Mouse (Mus musculus): ENCODE results near the gene Nrl. TPM values are rescaled to one million over a fixed set of nuclear protein-coding genes. Genes with fewer than 3 reads are reported as not detected.

The Nrl gene
- polyA plus RNA-seq, 1 experiment from 2014 or later, result not detected

DNA sequence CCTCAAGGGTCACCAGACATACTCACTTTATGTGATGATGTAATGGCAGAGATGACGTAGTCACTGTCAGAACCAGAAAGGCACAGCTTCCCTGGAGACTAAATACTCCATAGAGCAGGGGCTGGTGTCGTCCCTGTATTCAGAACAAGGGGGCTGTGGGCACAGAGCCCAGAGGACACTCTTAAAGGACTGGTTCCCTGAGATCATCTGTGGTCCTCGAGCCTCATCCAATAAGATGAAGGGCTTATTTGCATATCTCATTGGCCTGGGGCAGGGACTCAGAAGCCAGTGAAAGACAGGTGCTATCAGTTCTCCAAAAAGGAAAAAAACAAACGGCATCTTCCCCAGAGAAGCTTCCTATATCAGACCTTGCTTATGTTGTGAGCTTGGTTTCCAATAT lies 719 bp downstream of the Nrl start:
- peaks cover 9% of the 10 kb centered on the region for H3K4me1 ChIP-seq
- 28% methylated on average over 4 of the region's 4 CpGs for WGBS
- H3K27ac ChIP-seq, result no peak overlapping the region
- H3K9ac ChIP-seq, result no peak overlapping the region
- no peaks in the 10 kb centered on the region for H3K36me3 ChIP-seq
- H3K9me3 ChIP-seq, result no peaks in the 10 kb centered on the region
- no peak for ATAC-seq (ENCODE audit: borderline replicate concordance, extremely low read depth, low FRiP score, low TSS enrichment)
- H3K27me3 ChIP-seq, result peaks cover 46% of the 10 kb centered on the region
- H3K4me3 ChIP-seq, result no peak overlapping the region
- no peak overlapping the region for H3K4me2 ChIP-seq

DNA sequence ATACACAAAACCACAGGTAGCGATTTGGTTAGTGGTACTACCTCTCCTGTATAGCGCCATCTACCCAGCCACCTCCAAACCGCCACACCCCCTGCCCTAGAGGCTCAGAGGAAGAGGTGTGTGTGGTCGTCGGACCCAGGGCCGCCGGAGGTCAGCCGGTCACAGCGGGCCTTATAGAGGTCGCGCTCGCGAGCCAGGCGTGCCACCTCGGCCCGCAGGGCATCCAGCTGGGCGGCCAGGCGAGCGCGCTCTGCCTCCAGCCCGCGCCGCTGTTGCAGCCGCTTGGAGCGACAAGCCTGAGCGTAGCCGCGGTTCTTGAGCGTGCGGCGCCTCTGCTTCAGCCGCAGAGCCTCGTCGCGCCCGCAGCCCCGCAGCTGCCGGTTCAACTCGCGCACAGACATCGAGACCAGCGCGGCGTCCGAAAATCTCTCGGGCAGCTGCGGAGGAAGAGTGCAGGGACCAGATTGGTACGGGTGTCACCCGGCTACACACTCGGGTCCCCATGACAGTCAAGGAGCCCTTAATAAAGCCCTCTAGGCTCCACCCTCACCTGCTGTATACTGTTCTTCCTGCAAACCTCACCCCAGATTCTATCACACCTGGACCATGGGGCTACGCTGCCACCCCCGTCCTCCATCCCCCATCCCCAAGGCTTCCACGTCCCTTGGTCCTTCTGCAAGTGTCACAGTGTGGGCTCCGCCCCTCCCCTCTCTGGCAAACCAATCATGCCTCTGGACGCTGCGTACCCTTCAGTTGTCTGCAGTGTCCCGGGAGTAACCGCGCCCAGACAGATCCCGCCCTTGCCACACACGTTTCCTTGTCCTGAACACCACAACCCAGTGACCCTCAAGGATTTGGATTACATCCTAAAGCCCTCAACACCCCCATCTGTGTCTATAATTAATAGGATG lies 4.1 kb downstream of the Nrl start:
- H3K4me1 ChIP-seq, result peaks cover 9% of the 10 kb centered on the region
- H3K4me3 ChIP-seq, result peak overlapping the region; percentile 41
- no peaks in the 10 kb centered on the region for H3K9me3 ChIP-seq
- peak; percentile 32; the same call in 1 of the 2 replicates for ATAC-seq (ENCODE audit: borderline replicate concordance, extremely low read depth, low FRiP score, low TSS enrichment)
- under 1% methylated on average over 61 of the region's 61 CpGs for whole genome bisulfite sequencing
- H3K27ac ChIP-seq, result no peak overlapping the region
- peaks cover 52% of the 10 kb centered on the region for H3K27me3 ChIP-seq
- H3K9ac ChIP-seq, result peak overlapping the region; percentile 35
- H3K36me3 ChIP-seq, result no peaks in the 10 kb centered on the region
- H3K4me2 ChIP-seq, result peak overlapping the region; percentile 93

DNA sequence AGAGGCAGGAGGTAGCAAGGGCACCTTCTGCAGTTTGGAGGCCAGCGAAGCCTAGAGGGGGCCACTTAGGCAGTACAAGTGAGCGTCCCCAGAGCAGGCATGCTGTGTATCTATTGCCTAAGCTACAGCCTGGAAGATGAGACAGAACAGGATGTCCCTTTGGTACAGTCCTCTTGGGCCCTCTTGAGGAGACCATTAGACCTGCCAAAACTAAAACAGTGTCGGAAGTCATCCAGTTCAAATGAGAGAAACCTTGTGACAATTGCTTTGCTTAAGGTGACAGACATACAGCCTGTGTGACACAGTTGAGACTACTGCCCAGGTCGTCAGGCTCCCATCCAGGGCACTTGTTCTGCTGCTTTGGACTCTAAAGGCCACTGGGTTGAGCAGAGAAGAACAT lies 5.2 kb downstream of the Nrl start:
- Histone ChIP-seq H3K27ac (no peak overlapping the region), H3K9ac (no peak overlapping the region), H3K4me1 (peaks cover 9% of the 10 kb centered on the region), H3K4me2 (no peak overlapping the region), H3K36me3 (no peaks in the 10 kb centered on the region), H3K9me3 (no peaks in the 10 kb centered on the region), H3K4me3 (no peak overlapping the region), H3K27me3 (peaks cover 49% of the 10 kb centered on the region)
- 65% methylated on average over 4 of the region's 4 CpGs for WGBS
- no peak for ATAC-seq (ENCODE audit: borderline replicate concordance, extremely low read depth, low FRiP score, low TSS enrichment)

DNA sequence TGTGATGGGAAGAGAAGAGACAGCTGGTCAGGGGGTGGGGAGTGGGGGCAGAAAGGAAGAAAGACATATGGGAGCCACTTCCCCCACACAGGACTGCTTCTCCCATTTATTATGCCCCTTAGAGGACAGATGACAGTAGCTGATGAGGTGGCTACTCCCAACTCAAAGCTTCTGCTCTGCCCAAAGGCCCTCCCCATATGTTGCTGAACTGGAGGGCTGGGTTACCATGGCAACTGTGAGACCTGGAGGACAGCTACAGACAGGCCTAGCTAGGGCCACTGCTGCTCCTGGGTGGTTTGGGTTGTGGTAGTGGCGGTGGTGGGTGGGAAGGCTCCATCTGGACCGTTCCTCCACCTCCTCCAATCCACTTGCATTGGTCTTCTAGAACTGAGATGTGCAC lies 5.9 kb downstream of the Nrl start:
- ATAC-seq (ENCODE audit: borderline replicate concordance, extremely low read depth, low FRiP score, low TSS enrichment), result peak; percentile 35; the same call in 1 of the 2 replicates
- H3K9ac ChIP-seq, result no peak overlapping the region
- H3K4me1 ChIP-seq, result peaks cover 9% of the 10 kb centered on the region
- H3K9me3 ChIP-seq, result no peaks in the 10 kb centered on the region
- 28% methylated on average over 2 of the region's 2 CpGs for WGBS
- H3K4me3 ChIP-seq, result no peak overlapping the region
- no peak overlapping the region for H3K27ac ChIP-seq
- peaks cover 46% of the 10 kb centered on the region for H3K27me3 ChIP-seq
- H3K36me3 ChIP-seq, result no peaks in the 10 kb centered on the region
- no peak overlapping the region for H3K4me2 ChIP-seq

DNA sequence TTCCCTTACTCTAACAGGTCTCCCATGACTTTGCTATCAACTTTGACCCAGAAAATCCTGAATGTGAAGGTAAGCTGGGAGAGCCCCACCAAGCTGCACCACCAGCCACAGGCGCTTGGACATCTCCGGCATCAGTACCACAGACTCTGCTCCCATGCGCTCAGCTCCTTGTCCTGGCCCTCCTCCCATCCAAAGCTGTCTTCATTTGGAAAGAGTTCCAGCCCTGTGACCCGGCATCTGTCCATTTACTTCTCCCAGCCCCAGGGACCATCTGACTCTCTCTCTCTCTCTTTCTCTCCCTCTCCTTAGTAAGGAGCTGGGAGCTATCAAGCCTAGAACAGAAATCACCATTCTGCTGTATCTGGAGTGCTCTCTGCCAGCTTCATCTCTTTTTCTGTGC lies 8.9 kb downstream of the Nrl start:
- H3K27me3 ChIP-seq, result peaks cover 35% of the 10 kb centered on the region

DNA sequence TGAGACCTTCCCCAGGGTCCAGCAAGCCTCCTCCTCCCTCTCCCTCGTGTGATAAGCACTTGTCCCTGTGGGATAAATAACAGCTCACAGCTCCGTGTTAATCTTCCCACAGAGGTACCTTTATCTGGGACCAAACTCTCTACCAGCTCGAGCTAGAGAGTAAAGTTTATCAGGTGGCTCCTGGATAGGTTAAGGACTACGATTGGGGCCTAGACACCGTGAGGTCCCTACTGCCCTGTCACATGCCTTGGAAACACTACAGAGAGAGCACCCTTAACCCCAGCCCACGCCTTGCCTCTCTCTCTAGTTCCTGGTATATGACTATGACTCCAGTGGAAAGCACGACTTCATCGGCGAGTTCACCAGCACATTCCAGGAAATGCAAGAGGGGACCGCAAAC lies 10.9 kb downstream of the Nrl start:
- H3K4me2 ChIP-seq, result no peak overlapping the region
- no peaks in the 10 kb centered on the region for H3K9me3 ChIP-seq
- no peaks in the 10 kb centered on the region for H3K36me3 ChIP-seq
- H3K27ac ChIP-seq, result no peak overlapping the region
- no peak overlapping the region for H3K9ac ChIP-seq
- no peak overlapping the region for H3K4me3 ChIP-seq
- H3K4me1 ChIP-seq, result no peaks in the 10 kb centered on the region
- no peak for ATAC-seq (ENCODE audit: borderline replicate concordance, extremely low read depth, low FRiP score, low TSS enrichment)
- 44% methylated on average over 10 of the region's 10 CpGs for WGBS
- H3K27me3 ChIP-seq, result peaks cover 16% of the 10 kb centered on the region

More for the DNA sequence above, 8.9 kb downstream of the Nrl start:
- Histone ChIP-seq H3K27ac (no peak overlapping the region), H3K4me2 (no peak overlapping the region), H3K9me3 (no peaks in the 10 kb centered on the region), H3K4me1 (peaks cover 6% of the 10 kb centered on the region), H3K4me3 (no peak overlapping the region), H3K9ac (no peak overlapping the region), H3K36me3 (no peaks in the 10 kb centered on the region)
- ATAC-seq (ENCODE audit: borderline replicate concordance, extremely low read depth, low FRiP score, low TSS enrichment), result no peak
- WGBS, result 92% methylated on average over 4 of the region's 4 CpGs

DNA sequence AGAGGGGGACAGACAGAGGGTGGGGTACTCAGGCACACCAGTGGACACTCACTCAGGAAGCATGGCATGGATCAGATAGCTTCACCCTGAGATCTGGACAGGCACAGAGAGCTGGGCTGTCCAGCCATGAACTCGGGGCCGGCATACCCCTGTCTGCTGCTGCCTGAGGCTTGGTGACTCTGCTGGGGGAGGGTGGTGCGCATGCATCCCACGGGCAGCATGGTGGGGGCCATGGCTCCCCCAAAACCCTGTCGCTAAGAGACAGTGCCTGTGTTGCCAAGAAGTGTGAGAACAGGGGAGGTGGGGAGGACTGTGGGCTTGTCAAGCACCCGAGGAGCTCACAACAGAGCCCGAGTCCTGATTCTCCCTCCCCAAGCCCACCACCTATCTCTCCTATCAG lies 13.7 kb downstream of the Nrl start:
- peaks cover 11% of the 10 kb centered on the region; the same call in 1 of the 2 replicates for H3K27me3 ChIP-seq
- no peak overlapping the region for H3K4me2 ChIP-seq
- H3K36me3 ChIP-seq, result no peaks in the 10 kb centered on the region
- no peak for ATAC-seq (ENCODE audit: borderline replicate concordance, extremely low read depth, low FRiP score, low TSS enrichment)
- H3K9ac ChIP-seq, result no peak overlapping the region
- no peaks in the 10 kb centered on the region for H3K4me1 ChIP-seq
- H3K27ac ChIP-seq, result no peak overlapping the region
- no peaks in the 10 kb centered on the region for H3K9me3 ChIP-seq
- no peak overlapping the region for H3K4me3 ChIP-seq
- WGBS, result 49% methylated on average over 7 of the region's 7 CpGs

DNA sequence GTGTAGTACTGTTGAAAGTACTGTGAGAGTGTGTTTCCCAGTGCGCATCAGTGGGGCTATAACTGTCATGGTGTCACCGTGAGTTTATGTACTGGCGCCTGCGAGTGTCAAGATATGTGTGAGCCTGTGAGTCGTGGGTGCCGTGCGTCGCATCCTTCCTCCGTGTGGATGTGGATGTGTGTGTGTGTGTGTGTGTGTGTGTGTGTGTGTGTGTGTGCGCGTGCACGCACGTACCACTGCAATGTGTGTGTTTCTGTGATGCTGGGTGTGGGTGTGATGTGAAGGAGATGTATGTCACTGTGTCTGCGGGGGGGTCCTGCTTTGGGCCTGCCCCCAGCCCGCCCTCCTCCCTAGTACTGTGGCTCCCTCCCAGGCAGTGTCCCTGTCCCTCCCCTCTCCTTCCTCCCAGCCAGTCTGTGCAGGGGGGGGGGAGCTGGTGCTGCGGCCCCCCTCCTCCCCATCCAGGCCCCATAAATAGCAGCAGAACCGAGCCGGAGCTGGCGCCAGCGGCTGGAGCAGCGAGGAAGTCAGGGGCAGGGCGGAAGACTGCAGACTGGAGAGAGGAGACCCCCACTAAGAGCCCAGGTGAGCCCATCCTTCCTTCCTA lies 14.6 kb downstream of the Nrl start, which contains the start of gene Cpne6:
Gene Cpne6 (plus strand): TSS at position 321 of the 607 bp plus-strand sequence.
- H3K36me3 ChIP-seq, result no peaks in the 10 kb centered on the region
- WGBS, result 46% methylated on average over 21 of the region's 22 CpGs
- H3K27me3 ChIP-seq, result peaks cover 11% of the 10 kb centered on the region; the same call in 1 of the 2 replicates
- ATAC-seq (ENCODE audit: borderline replicate concordance, extremely low read depth, low FRiP score, low TSS enrichment), result no peak
- H3K9me3 ChIP-seq, result no peaks in the 10 kb centered on the region
- no peak within 1 kb of the TSS for H3K4me3 ChIP-seq
- no peak within 1 kb of the TSS for H3K4me2 ChIP-seq
- no peaks in the 10 kb centered on the region for H3K4me1 ChIP-seq
- no peak within 1 kb of the TSS for H3K9ac ChIP-seq
- H3K27ac ChIP-seq, result no peak within 1 kb of the TSS

DNA sequence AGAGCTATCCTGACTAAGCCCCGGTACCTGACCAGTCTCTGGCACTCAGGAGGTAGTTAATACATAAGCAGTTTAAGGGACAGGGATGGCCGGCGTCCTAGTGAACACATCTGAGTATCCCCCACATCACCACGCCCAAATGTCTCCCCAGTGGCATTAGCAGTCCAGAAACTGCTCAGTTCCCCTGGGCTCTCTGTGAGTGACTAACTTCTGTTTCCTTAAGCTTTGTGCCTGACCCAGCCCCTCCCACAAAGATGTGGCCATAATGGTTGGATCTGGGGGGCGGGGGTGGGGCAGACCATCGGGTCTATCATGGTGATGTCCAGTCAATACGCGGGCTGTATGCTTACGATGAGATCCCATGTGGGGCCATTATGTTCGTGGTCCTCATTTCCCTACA lies 15.2 kb downstream of the Nrl start:
- Histone ChIP-seq H3K27ac (no peak overlapping the region), H3K36me3 (no peaks in the 10 kb centered on the region), H3K9ac (no peak overlapping the region), H3K4me3 (no peak overlapping the region), H3K27me3 (peaks cover 11% of the 10 kb centered on the region; the same call in 1 of the 2 replicates), H3K9me3 (no peaks in the 10 kb centered on the region), H3K4me1 (no peaks in the 10 kb centered on the region), H3K4me2 (no peak overlapping the region)
- WGBS, result 78% methylated on average over 10 of the region's 10 CpGs
- no peak for ATAC-seq (ENCODE audit: borderline replicate concordance, extremely low read depth, low FRiP score, low TSS enrichment)

DNA sequence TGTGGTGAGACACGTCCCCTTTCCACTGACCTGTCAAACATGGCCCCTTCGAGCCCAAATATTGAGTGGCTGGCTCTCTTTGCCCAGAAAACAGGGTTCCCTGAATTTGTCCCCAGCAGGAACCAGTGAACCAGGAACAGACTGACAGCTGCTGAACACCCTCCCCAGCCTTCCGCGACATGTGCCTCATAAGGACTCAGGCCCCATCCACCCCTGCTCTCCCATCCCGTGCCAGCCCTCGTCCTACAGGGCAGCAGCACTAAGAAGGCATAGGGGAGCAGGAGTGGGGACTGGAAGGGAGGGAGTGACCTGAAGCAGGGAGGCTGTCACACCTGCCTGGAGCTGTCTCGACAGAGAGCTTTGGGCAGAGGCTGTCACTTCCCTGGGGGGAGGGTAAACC lies 17.0 kb downstream of the Nrl start:
- H3K27ac ChIP-seq, result no peak overlapping the region
- H3K36me3 ChIP-seq, result no peaks in the 10 kb centered on the region
- H3K4me1 ChIP-seq, result no peaks in the 10 kb centered on the region
- H3K9ac ChIP-seq, result no peak overlapping the region
- no peak overlapping the region for H3K4me2 ChIP-seq
- no peak for ATAC-seq (ENCODE audit: borderline replicate concordance, extremely low read depth, low FRiP score, low TSS enrichment)
- peaks cover 11% of the 10 kb centered on the region; the same call in 1 of the 2 replicates for H3K27me3 ChIP-seq
- 48% methylated on average over 7 of the region's 7 CpGs for WGBS
- H3K9me3 ChIP-seq, result no peaks in the 10 kb centered on the region
- no peak overlapping the region for H3K4me3 ChIP-seq

DNA sequence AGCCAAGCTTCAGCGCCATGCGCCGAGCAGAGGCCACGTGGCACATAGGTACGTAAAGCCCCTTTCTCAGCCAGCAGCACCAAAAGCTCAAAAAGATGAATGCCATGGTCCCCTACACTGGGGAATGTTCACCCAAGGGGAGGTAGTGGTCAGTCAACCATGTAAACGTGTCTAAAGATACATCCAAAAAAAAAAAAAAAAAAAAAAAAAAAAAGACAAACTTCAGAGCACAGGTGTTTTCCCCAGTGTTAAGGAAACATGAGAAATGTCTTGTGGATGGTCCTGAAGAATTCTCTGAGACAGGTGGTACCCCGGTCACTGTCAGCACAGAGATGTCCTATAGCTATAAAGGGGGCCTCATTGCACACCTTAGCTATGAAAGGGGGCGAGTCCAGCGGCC lies 19.2 kb downstream of the Nrl start:
- no peaks in the 10 kb centered on the region for H3K36me3 ChIP-seq
- no peak overlapping the region for H3K4me2 ChIP-seq
- ATAC-seq (ENCODE audit: borderline replicate concordance, extremely low read depth, low FRiP score, low TSS enrichment), result no peak
- H3K4me3 ChIP-seq, result no peak overlapping the region
- H3K27me3 ChIP-seq, result no peaks in the 10 kb centered on the region
- 84% methylated on average over 9 of the region's 9 CpGs for WGBS
- H3K9me3 ChIP-seq, result no peaks in the 10 kb centered on the region
- H3K9ac ChIP-seq, result no peak overlapping the region
- H3K4me1 ChIP-seq, result no peaks in the 10 kb centered on the region
- H3K27ac ChIP-seq, result no peak overlapping the region

DNA sequence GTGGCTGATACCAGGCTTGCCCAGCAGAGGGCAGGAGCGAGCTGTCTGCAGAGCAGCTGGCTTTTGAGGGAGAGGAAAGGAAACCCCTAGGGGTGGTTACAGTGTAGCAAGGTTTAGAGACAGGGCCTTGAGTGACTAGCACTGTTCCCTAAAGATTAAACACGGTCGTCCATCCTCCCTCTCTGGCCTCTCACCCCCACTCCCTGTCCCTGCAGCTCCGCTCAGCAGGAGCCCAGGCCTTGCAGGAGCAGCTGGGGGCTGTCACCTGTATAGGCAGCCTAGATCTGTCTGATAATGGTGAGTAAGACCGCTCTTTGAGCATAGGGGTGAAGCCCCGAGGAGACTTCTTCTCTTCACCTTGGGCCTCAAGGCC lies 27.3 kb downstream of the Nrl start:
- H3K27me3 ChIP-seq, result no peaks in the 10 kb centered on the region
- H3K27ac ChIP-seq, result no peak overlapping the region
- no peak overlapping the region for H3K4me3 ChIP-seq
- ATAC-seq (ENCODE audit: borderline replicate concordance, extremely low read depth, low FRiP score, low TSS enrichment), result peak; percentile 56
- WGBS, result 19% methylated on average over 6 of the region's 6 CpGs
- no peaks in the 10 kb centered on the region for H3K36me3 ChIP-seq
- no peaks in the 10 kb centered on the region for H3K9me3 ChIP-seq
- no peak overlapping the region for H3K9ac ChIP-seq
- H3K4me1 ChIP-seq, result 0 out of 2 replicates have a peak, but pooled peaks cover 2% of the 10 kb centered on the region
- no peak overlapping the region for H3K4me2 ChIP-seq
